Mouse (Mus musculus) G1E (cell line): ENCODE measurements around the gene Rbms1. TPM values are rescaled to one million over a fixed set of nuclear protein-coding genes. Genes with fewer than 3 reads are reported as not detected.

ENCODE experiments used
- ATAC-seq: 2 replicates; pipeline ENCODE4 v1.8.0; 2016; ENCODE audit warnings: mild to moderate bottlenecking; ENCODE audit not compliant: insufficient number of reproducible peaks, poor library complexity, low FRiP score, severe bottlenecking; ENCODE audit errors: extremely low read depth
- DNase-seq: peaks from one replicate; pipeline ENCODE4 v3.0.0; 2012; ENCODE audit warnings: low spot score
- H3K27me3 ChIP-seq: 2 replicates; pipeline ENCODE4 v1.6.1; 2012; ENCODE audit warnings: mild to moderate bottlenecking, low read length, inconsistent platforms; ENCODE audit not compliant: insufficient read depth
- H3K36me3 ChIP-seq: replicated peaks from 2 replicates; pipeline ENCODE3; 2012; ENCODE audit warnings: mild to moderate bottlenecking, inconsistent platforms
- H3K4me1 ChIP-seq: 2 replicates; pipeline ENCODE4 v1.6.1; 2012; ENCODE audit warnings: low read depth, low read length, inconsistent platforms, mixed read lengths; ENCODE audit not compliant: insufficient read depth
- H3K4me3 ChIP-seq: 2 replicates; pipeline ENCODE4 v1.5.1; 2012; ENCODE audit warnings: low read depth, mild to moderate bottlenecking, inconsistent platforms, low read length, moderate library complexity, mixed read lengths
- H3K9me3 ChIP-seq: replicated peaks from 2 replicates; pipeline ENCODE4 v1.6.1; 2012; ENCODE audit warnings: inconsistent platforms
- CTCF ChIP-seq: IDR thresholded peaks from 2 replicates; pipeline ENCODE4 v1.5.1; 2012; ENCODE audit warnings: low read depth, low read length, inconsistent platforms, mixed read lengths
- GATA1 ChIP-seq: IDR thresholded peaks from 2 replicates; pipeline ENCODE4 v1.6.1; 2012; ENCODE audit warnings: borderline replicate concordance, low read length, inconsistent platforms, mixed read lengths
- GATA2 ChIP-seq: IDR thresholded peaks from 2 replicates; pipeline ENCODE4 v1.6.1; 2012; ENCODE audit warnings: low read depth, low read length, inconsistent platforms, borderline replicate concordance
- POLR2AphosphoS5 ChIP-seq: IDR thresholded peaks from 2 replicates; pipeline ENCODE4 v1.6.1; 2012; ENCODE audit warnings: low read depth, low read length, inconsistent platforms; ENCODE audit not compliant: insufficient replicate concordance
- TAL1 ChIP-seq: conservative IDR thresholded peaks from 2 replicates; pipeline ENCODE4 v1.6.1; 2012; ENCODE audit warnings: low read depth, low read length, inconsistent platforms, mixed read lengths
- polyA plus RNA-seq: library from polyadenylated mRNA; stranded (reverse); fragments of >175 nt; gene quantifications from 2 replicates; pipeline ENCODE4 v1.2.3, GENCODE M21; 2012
- total RNA-seq, 2 experiments: library from RNA; stranded (forward) in 1 of 2; stranded (reverse) in 1 of 2; fragments of 200-1000 nt in 1 of 2; fragments of >200 nt in 1 of 2; fragmentation: Nextera tagmentation in 1 of 2; gene quantifications; 2 replicates each; pipeline ENCODE4 v1.2.3; 2014 to 2017

Rbms1 gene
- total and polyA plus RNA-seq, 3 experiments: 61.7 to 109 (median 99.6) TPM

DNA sequence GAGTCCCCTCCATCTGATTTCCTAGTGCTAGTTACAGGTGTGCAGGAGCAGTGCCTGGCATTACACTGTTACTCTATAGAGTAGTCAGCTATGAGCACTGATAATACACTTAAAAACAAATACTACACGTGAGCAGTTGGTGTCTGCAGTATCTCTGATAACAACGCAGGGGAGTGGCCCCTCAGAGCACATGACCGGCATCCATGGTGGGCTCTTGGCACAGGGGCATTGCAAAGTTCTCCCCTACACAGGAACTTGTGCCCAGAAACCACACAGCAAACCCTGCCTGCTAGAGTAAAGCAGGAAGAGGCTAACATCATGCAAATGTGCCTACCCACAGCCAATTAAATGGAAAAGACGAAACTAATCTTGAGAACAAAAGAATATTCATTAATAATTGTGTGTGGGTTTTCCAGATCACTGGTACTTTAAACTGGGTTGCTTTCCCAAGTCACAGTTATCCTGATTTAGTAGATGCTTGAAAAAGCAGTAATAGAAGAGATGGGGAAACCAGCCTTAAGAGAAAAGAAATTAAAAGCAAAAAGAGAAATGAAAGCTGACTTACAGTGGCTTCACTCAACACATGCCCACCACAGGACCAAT is 94.8 kb downstream of the Rbms1 start:
- Histone ChIP-seq H3K27me3 (no peaks in the 10 kb centered on the region), H3K4me1 (peaks cover 94% of the 10 kb centered on the region), H3K36me3 (peaks cover 49% of the 10 kb centered on the region), H3K4me3 (peak overlapping the region; percentile 58; the same call in 1 of the 2 replicates), H3K9me3 (no peaks in the 10 kb centered on the region)
- no peak for DNase-seq
- peak; percentile 50 for TF ChIP-seq TAL1
- TF ChIP-seq GATA2: no peak
- no peak for TF ChIP-seq GATA1
- ATAC-seq: peak; percentile 59

- DNase-seq (no peak), ATAC-seq (no peak)
- Histone ChIP-seq H3K27me3 (no peaks in the 10 kb centered on the region), H3K36me3 (peaks cover 48% of the 10 kb centered on the region), H3K4me1 (peaks cover 91% of the 10 kb centered on the region), H3K4me3 (peak overlapping the region; percentile 58; the same call in 1 of the 2 replicates), H3K9me3 (no peaks in the 10 kb centered on the region)
- TF ChIP-seq TAL1 (no peak), GATA1 (no peak), GATA2 (no peak), CTCF (no peak), POLR2AphosphoS5 (no peak)
These were observed 95.7 kb downstream of the Rbms1 start for GRCm38 (mm10) chr2:60867304-60867703.

- TF ChIP-seq CTCF (no peak), GATA2 (no peak), TAL1 (no peak), GATA1 (no peak), POLR2AphosphoS5 (no peak)
- Histone ChIP-seq H3K27me3 (no peaks in the 10 kb centered on the region), H3K36me3 (peaks cover 47% of the 10 kb centered on the region), H3K9me3 (no peaks in the 10 kb centered on the region), H3K4me3 (no peak overlapping the region), H3K4me1 (peaks cover 83% of the 10 kb centered on the region)
- ATAC-seq: no peak
- no peak for DNase-seq
These were observed 97.1 kb downstream of the Rbms1 start for GRCm38 (mm10) chr2:60865869-60866268.

- DNase-seq (no peak), ATAC-seq (no peak)
- TF ChIP-seq CTCF: no peak
- TF ChIP-seq GATA1: no peak
- TF ChIP-seq POLR2AphosphoS5: no peak
- TF ChIP-seq TAL1: no peak
- no peak for TF ChIP-seq GATA2
- H3K27me3 ChIP-seq: no peaks in the 10 kb centered on the region
- peaks cover 54% of the 10 kb centered on the region for H3K36me3 ChIP-seq
- H3K9me3 ChIP-seq: no peaks in the 10 kb centered on the region
- no peak overlapping the region for H3K4me3 ChIP-seq
- peaks cover 80% of the 10 kb centered on the region for H3K4me1 ChIP-seq
These were observed 98.0 kb downstream of the Rbms1 start for GRCm38 (mm10) chr2:60864977-60865376.

- peaks cover 58% of the 10 kb centered on the region for H3K36me3 ChIP-seq
- no peak for DNase-seq
- H3K9me3 ChIP-seq: no peaks in the 10 kb centered on the region
- TF ChIP-seq GATA2: no peak
- no peak for TF ChIP-seq CTCF
- TF ChIP-seq TAL1: no peak
- no peak for TF ChIP-seq POLR2AphosphoS5
- TF ChIP-seq GATA1: no peak
- H3K27me3 ChIP-seq: no peaks in the 10 kb centered on the region
- peaks cover 76% of the 10 kb centered on the region for H3K4me1 ChIP-seq
- ATAC-seq: no peak
- H3K4me3 ChIP-seq: no peak overlapping the region
These were observed 98.7 kb downstream of the Rbms1 start for GRCm38 (mm10) chr2:60864256-60864795.

DNA sequence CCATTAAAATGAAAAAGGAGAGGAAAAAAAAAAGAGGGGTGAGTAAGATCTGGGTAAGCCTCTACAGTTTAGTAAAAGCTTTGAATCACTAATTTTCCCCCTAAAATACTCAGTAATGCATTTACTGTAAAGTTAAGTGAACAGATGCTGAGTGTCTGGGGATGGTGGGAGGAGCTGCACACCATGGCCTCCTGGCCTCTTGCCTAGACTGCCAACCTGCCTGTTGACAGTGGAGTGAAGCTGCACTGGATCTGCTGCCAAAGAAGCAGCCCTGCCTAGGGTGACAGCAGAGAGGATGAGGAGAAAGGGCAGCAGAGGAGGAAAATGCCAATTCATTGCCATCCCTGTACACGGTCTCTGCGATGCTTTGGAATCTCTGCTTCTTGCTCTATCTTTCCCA is 99.2 kb downstream of the Rbms1 start:
- peaks cover 61% of the 10 kb centered on the region for H3K36me3 ChIP-seq
- ATAC-seq (no peak), DNase-seq (no peak)
- no peaks in the 10 kb centered on the region for H3K9me3 ChIP-seq
- H3K4me3 ChIP-seq: no peak overlapping the region
- H3K4me1 ChIP-seq: peaks cover 72% of the 10 kb centered on the region
- H3K27me3 ChIP-seq: no peaks in the 10 kb centered on the region
- no peak for TF ChIP-seq CTCF
- TF ChIP-seq TAL1: no peak
- TF ChIP-seq GATA1: no peak
- TF ChIP-seq GATA2: no peak
- TF ChIP-seq POLR2AphosphoS5: no peak
